ENCODE assay signal across 18 mouse cellular contexts in genomic region chr17:43206701-43207470, GRCm38 (mm10).
DNase-seq lines count a peak whose midpoint lies in the region; ATAC-seq and TF ChIP-seq lines count a peak whose summit lies in the region.
"Had no signal": no experiment of that assay in that cellular context is flagged by ENCODE, and none has a peak within 500 bp of the region (broad histone marks: within the 10 kb centered on the region; RNA-seq: fewer than 3 reads in every experiment).

No protein-coding gene starts in this region.

- H3K4me2 ChIP-seq in kidney, embryonic 15.5 days: no peak overlapping the region
- no peak overlapping the region for H3K4me2 ChIP-seq in kidney, embryonic 16.5 days (replicated peaks; ENCODE audit: low read depth, low read length)
- H3K4me2 ChIP-seq: forebrain, embryonic 13.5 days; heart, embryonic 12.5 days; hindbrain, embryonic 14.5 days had no signal

- no peak overlapping the region for H3K9ac ChIP-seq in kidney, embryonic 15.5 days
- no peak overlapping the region for H3K9ac ChIP-seq in kidney, embryonic 16.5 days (replicated peaks; ENCODE audit: low read length)
- H3K9ac ChIP-seq: forebrain, embryonic 13.5 days; forebrain, postnatal 0 days; heart, embryonic 12.5 days; hindbrain, embryonic 14.5 days had no signal

- ATAC-seq in kidney, embryonic 15.5 days (replicated peaks; ENCODE audit: low FRiP score): peak; percentile 62; the same call in 1 of the 2 replicates
- ATAC-seq in kidney, embryonic 16.5 days (ENCODE audit: low FRiP score, low TSS enrichment): peak; percentile 69
- ATAC-seq: forebrain, embryonic 13.5 days; forebrain, postnatal 0 days had no signal

- H3K27me3 ChIP-seq in kidney, adult 2 months (replicated peaks; ENCODE audit: control insufficient read depth, insufficient read depth, low read length): no peaks in the 10 kb centered on the region
- no peaks in the 10 kb centered on the region for H3K27me3 ChIP-seq in kidney, embryonic 15.5 days
- H3K27me3 ChIP-seq in kidney, embryonic 16.5 days (ENCODE audit: insufficient read depth, low read length): no peaks in the 10 kb centered on the region
- H3K27me3 ChIP-seq: forebrain, embryonic 13.5 days; heart, embryonic 12.5 days had no signal

- H3K36me3 ChIP-seq in kidney, adult 2 months (ENCODE audit: control insufficient read depth, insufficient read depth, low read length): no peaks in the 10 kb centered on the region
- H3K36me3 ChIP-seq in kidney, embryonic 15.5 days: no peaks in the 10 kb centered on the region
- no peaks in the 10 kb centered on the region for H3K36me3 ChIP-seq in kidney, embryonic 16.5 days (ENCODE audit: insufficient read depth, low read length)
- H3K36me3 ChIP-seq: embryonic facial prominence, embryonic 10.5 days; heart, embryonic 12.5 days; hindbrain, embryonic 10.5 days had no signal

- H3K27ac ChIP-seq in kidney, adult 2 months (ENCODE audit: insufficient read depth, low read depth, low read length): peak overlapping the region; percentile 96
- H3K27ac ChIP-seq in kidney, embryonic 15.5 days: no peak overlapping the region
- no peak overlapping the region for H3K27ac ChIP-seq in kidney, embryonic 16.5 days (ENCODE audit: low read length)
- H3K27ac ChIP-seq: embryonic facial prominence, embryonic 10.5 days; forebrain, embryonic 13.5 days; gastrocnemius, adult 2 months; hindbrain, embryonic 10.5 days; hindbrain, embryonic 14.5 days had no signal

- 67% methylated on average over 3 of the region's 3 CpGs for WGBS in kidney, adult 2 months
- 81% methylated on average over 3 of the region's 3 CpGs for WGBS in kidney, embryonic 15.5 days
- WGBS in kidney, embryonic 16.5 days: 79% methylated on average over 3 of the region's 3 CpGs

- TF ChIP-seq POLR2A in kidney, adult 2 months (IDR thresholded peaks at IDR 0.05; ENCODE audit: low read depth, low read length): no peak

- H3K4me3 ChIP-seq in kidney, adult 2 months (ENCODE audit: insufficient read depth, low read depth, low read length): no peak overlapping the region
- no peak overlapping the region for H3K4me3 ChIP-seq in kidney, embryonic 15.5 days (replicated peaks)
- no peak overlapping the region for H3K4me3 ChIP-seq in kidney, embryonic 16.5 days (ENCODE audit: low read length)
- H3K4me3 ChIP-seq: embryonic facial prominence, embryonic 10.5 days; forebrain, embryonic 13.5 days; gastrocnemius, adult 2 months; heart, embryonic 12.5 days; hindbrain, embryonic 10.5 days had no signal

- no peak for TF ChIP-seq CTCF in kidney, adult 2 months (conservative IDR thresholded peaks at IDR 0.05; ENCODE audit: insufficient read depth, insufficient read length, low read depth, low read length)

- H3K4me1 ChIP-seq in kidney, adult 2 months (ENCODE audit: control insufficient read depth, insufficient read depth, low read length): peaks cover 20% of the 10 kb centered on the region
- H3K4me1 ChIP-seq in kidney, embryonic 15.5 days: peaks cover 6% of the 10 kb centered on the region; the same call in 1 of the 2 replicates
- no peaks in the 10 kb centered on the region for H3K4me1 ChIP-seq in kidney, embryonic 16.5 days (ENCODE audit: insufficient read depth, low read length)
- H3K4me1 ChIP-seq: embryonic facial prominence, embryonic 10.5 days; forebrain, embryonic 13.5 days; heart, embryonic 12.5 days; hindbrain, embryonic 10.5 days had no signal

- DNase-seq in kidney, adult 2 months: peak; percentile 87
- no peak for DNase-seq in kidney, adult 18-20 months
- peak; percentile 43 to 85 for DNase-seq in kidney, postnatal 36 days
- no peak for DNase-seq in frontal cortex, postnatal 36 days (ENCODE audit: low spot score in 2 of 2)
- DNase-seq: adrenal gland, adult 2 months; adrenal gland, postnatal 25 days; cerebellum, adult 18-20 months; cerebellum, adult 9-11 months; forebrain, postnatal 0 days; gastrocnemius, adult 2 months; gastrocnemius, postnatal 25 days had no signal

- H3K9me3 ChIP-seq in kidney, embryonic 15.5 days (replicated peaks): no peaks in the 10 kb centered on the region
- peaks cover 4% of the 10 kb centered on the region; the same call in 1 of the 2 replicates for H3K9me3 ChIP-seq in kidney, embryonic 16.5 days (ENCODE audit: low read length)
- H3K9me3 ChIP-seq: embryonic facial prominence, embryonic 10.5 days; forebrain, embryonic 13.5 days; hindbrain, embryonic 10.5 days had no signal

Comparison
In these comparisons a context has a peak if more than half of its experiments do, and no peak if none do; other contexts are left out.
1. DNase-seq: peak in kidney, adult 2 months (single experiment) and kidney, postnatal 36 days (2 of 2); none in kidney, adult 18-20 months (single experiment) and frontal cortex, postnatal 36 days (0 of 2).